Mouse (Mus musculus) embryonic facial prominence, embryonic 10.5 days (tissue): ENCODE data around the gene Wfdc15a. TPM values are rescaled to one million over a fixed set of nuclear protein-coding genes. Genes with fewer than 3 reads are reported as not detected.
"Not testable (repeated sequence)": the region's sequence is repeated elsewhere in the genome, so short reads cannot be mapped to it uniquely, and the experiment has no call there.

ENCODE experiments used
- DNase-seq: peaks from one replicate; pipeline ENCODE4 v3.0.0-alpha.2; 2017; ENCODE audit warnings: low spot score
- H3K27ac ChIP-seq: fragments of 300-500 bp; sonication (generic); replicated peaks from 2 replicates; pipeline ENCODE4 v1.5.1; 2016; ENCODE audit warnings: mild to moderate bottlenecking
- H3K27me3 ChIP-seq: fragments of 300-500 bp; sonication (generic); replicated peaks from 2 replicates; pipeline ENCODE4 v1.6.1; 2016; ENCODE audit warnings: low read depth, mild to moderate bottlenecking; ENCODE audit not compliant: poor library complexity, severe bottlenecking
- H3K36me3 ChIP-seq: fragments of 300-500 bp; sonication (generic); replicated peaks from 2 replicates; pipeline ENCODE4 v1.6.1; 2016; ENCODE audit warnings: mild to moderate bottlenecking, moderate library complexity
- H3K4me1 ChIP-seq: fragments of 300-500 bp; sonication (generic); 2 replicates; pipeline ENCODE4 v1.6.1; 2016
- H3K4me3 ChIP-seq: fragments of 300-500 bp; sonication (generic); 2 replicates; pipeline ENCODE4 v1.5.1; 2016; ENCODE audit warnings: mild to moderate bottlenecking, moderate library complexity
- H3K9me3 ChIP-seq: fragments of 300-500 bp; sonication (generic); 2 replicates; pipeline ENCODE4 v1.6.1; 2016; ENCODE audit warnings: mild to moderate bottlenecking
- WGBS: fragments of 180-500 bp; shearing (Covaris S2); methylation state at CpG from one replicate; pipeline ENCODE4 v1.1.7; 2016; 5-methylcytosine and 5-hydroxymethylcytosine counted together
- polyA plus RNA-seq: library from polyadenylated mRNA; unstranded; fragments of >200 nt; fragmentation: Nextera tagmentation; extraction: Ambion mirVana; gene quantifications from 2 replicates; pipeline ENCODE4 v1.2.1, GENCODE M21; 2016

Gene Wfdc15a
- not detected in 2 replicates for polyA plus RNA-seq

DNA sequence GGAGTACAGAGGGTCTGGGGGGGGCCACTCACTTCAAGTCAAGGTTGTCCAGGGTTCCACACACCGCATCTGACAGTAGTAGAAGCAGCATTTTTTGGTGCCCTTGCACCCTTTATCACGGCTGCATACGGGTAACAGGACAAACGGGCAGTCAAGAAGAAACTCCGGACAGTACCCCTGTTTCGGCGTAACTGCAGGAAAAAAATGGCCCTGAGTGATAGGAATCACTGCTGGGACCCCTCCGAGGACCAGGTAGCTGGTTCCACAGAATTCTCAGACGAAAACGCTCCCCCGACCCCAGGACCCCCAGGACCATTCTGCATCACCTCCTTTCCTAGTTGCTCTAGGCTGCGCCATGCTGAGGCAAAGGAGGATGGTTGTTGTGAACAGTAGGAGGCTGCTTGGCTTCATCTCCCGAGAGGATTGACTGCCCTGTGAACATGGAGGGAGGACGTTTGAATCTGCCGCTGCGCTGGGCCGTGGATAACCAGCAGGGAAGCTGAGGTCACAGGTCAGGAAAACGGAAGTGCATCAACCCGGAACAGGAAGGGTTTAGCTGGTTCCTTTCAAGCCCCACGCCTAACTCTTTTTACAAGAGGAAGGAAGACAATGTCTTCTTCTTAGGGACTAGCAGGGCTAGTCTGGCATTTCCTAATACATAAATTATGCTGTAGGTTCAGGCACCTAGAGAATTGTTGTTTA lies at the start of gene Wfdc15a:
Gene Wfdc15a (minus strand): TSS at position 505 of the 702 bp plus-strand sequence.
- H3K4me1 ChIP-seq, result no peaks in the 10 kb centered on the region
- DNase-seq, result no peak
- H3K27me3 ChIP-seq, result no peaks in the 10 kb centered on the region
- H3K27ac ChIP-seq, result no peak within 1 kb of the TSS
- H3K36me3 ChIP-seq, result no peaks in the 10 kb centered on the region
- no peak within 1 kb of the TSS for H3K4me3 ChIP-seq
- 75% methylated on average over 20 of the region's 20 CpGs for WGBS
- no peaks in the 10 kb centered on the region for H3K9me3 ChIP-seq

- no peak for DNase-seq
- 0 out of 2 replicates have a peak, but pooled peaks cover 2% of the 10 kb centered on the region for H3K9me3 ChIP-seq
- H3K27ac ChIP-seq, result no peak within 1 kb of the TSS
- 85% methylated on average over 3 of the region's 3 CpGs for WGBS
- H3K4me3 ChIP-seq, result no peak within 1 kb of the TSS
- no peaks in the 10 kb centered on the region for H3K36me3 ChIP-seq
- no peaks in the 10 kb centered on the region for H3K27me3 ChIP-seq
- no peaks in the 10 kb centered on the region for H3K4me1 ChIP-seq
Measured at GRCm38 (mm10) chr2:164238366-164238765, 38.4 kb upstream of the Wfdc15a start, which contains the start of gene Svs2. Gene Svs2, minus strand, starts transcription at chr2:164238466.

DNA sequence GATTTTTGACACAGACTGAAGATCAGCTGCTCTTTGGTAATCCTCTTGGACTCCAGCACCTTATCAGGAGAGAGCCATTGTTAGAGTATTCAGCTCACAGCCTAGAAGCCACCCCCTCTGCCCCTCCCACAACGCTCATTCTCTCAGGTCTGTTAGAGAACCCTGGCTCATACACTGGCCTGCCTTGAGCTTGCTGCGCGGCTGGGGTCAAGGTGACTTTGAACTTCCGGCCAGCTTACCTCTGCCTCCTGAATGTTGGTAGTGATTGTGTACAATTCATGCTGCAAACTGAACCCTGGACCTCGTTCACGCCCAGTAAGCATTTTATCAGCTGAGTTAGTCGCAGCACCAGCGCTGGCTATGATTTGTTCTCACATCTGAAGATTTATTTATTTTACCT lies 32.7 kb upstream of the Wfdc15a start:
- no peak overlapping the region for H3K4me3 ChIP-seq
- no peaks in the 10 kb centered on the region for H3K27me3 ChIP-seq
- H3K9me3 ChIP-seq, result no peaks in the 10 kb centered on the region
- H3K4me1 ChIP-seq, result no peaks in the 10 kb centered on the region
- WGBS, result 92% methylated on average over 8 of the region's 8 CpGs
- no peaks in the 10 kb centered on the region for H3K36me3 ChIP-seq
- no peak overlapping the region for H3K27ac ChIP-seq
- DNase-seq, result no peak

GRCm38 (mm10) chr2:164228361-164229070 lies 28.6 kb upstream of the Wfdc15a start:
- DNase-seq, result no peak
- Histone ChIP-seq H3K27me3 (no peaks in the 10 kb centered on the region), H3K27ac (no peak overlapping the region), H3K36me3 (no peaks in the 10 kb centered on the region), H3K4me3 (no peak overlapping the region), H3K9me3 (no peaks in the 10 kb centered on the region), H3K4me1 (no peaks in the 10 kb centered on the region)
- WGBS, result 84% methylated on average over 8 of the region's 8 CpGs

- Histone ChIP-seq H3K27me3 (no peaks in the 10 kb centered on the region), H3K9me3 (no peaks in the 10 kb centered on the region), H3K27ac (no peak within 1 kb of the TSS), H3K4me1 (no peaks in the 10 kb centered on the region), H3K36me3 (no peaks in the 10 kb centered on the region), H3K4me3 (no peak within 1 kb of the TSS)
- DNase-seq, result no peak
- 82% methylated on average over 11 of the region's 11 CpGs for WGBS
Measured at GRCm38 (mm10) chr2:164221522-164221921, 21.6 kb upstream of the Wfdc15a start, which contains the start of gene Wfdc15b. Gene Wfdc15b, minus strand, starts transcription at chr2:164221660.

- no peaks in the 10 kb centered on the region for H3K9me3 ChIP-seq
- no peak overlapping the region for H3K4me3 ChIP-seq
- DNase-seq, result no peak
- 88% methylated on average over 9 of the region's 9 CpGs for WGBS
- no peak overlapping the region for H3K27ac ChIP-seq
- H3K4me1 ChIP-seq, result no peaks in the 10 kb centered on the region
- no peaks in the 10 kb centered on the region for H3K36me3 ChIP-seq
- H3K27me3 ChIP-seq, result no peaks in the 10 kb centered on the region
Measured at GRCm38 (mm10) chr2:164219295-164219694, 19.4 kb upstream of the Wfdc15a start.

GRCm38 (mm10) chr2:164212711-164213110 lies 12.8 kb upstream of the Wfdc15a start:
- Histone ChIP-seq H3K36me3 (no peaks in the 10 kb centered on the region), H3K27me3 (no peaks in the 10 kb centered on the region), H3K9me3 (no peaks in the 10 kb centered on the region), H3K27ac (no peak overlapping the region), H3K4me3 (no peak overlapping the region), H3K4me1 (no peaks in the 10 kb centered on the region)
- no peak for DNase-seq
- WGBS, result 86% methylated on average over 5 of the region's 5 CpGs

GRCm38 (mm10) chr2:164210892-164211291 lies 11.0 kb upstream of the Wfdc15a start:
- DNase-seq, result no peak
- 89% methylated on average over 4 of the region's 4 CpGs for WGBS

DNA sequence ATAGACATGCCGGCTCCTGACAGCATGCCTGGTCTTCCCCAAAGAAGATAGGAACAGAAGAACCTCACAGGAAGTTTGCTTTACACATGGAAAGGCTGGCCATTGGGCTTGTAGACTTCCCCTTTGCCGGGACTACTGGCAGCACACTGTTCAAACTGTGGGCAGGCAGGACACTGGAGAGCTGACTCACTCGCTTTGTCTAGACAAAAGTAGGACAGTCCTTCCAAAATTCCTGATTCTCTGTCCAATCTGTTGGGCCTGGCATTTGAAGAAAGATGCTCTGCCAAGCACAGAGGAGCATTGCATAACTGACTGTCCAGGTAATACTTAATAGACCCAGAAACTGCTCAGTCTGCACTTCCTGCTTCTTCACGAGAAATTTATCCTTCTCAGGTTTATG lies 6.7 kb upstream of the Wfdc15a start:
- no peaks in the 10 kb centered on the region for H3K4me1 ChIP-seq
- no peaks in the 10 kb centered on the region for H3K27me3 ChIP-seq
- no peaks in the 10 kb centered on the region for H3K9me3 ChIP-seq
- DNase-seq, result no peak
- H3K4me3 ChIP-seq, result no peak overlapping the region
- H3K36me3 ChIP-seq, result no peaks in the 10 kb centered on the region
- H3K27ac ChIP-seq, result no peak overlapping the region
- WGBS, result 79% methylated on average over 4 of the region's 4 CpGs

More at GRCm38 (mm10) chr2:164210892-164211291, 11.0 kb upstream of the Wfdc15a start:
- H3K4me3 ChIP-seq, result no peak overlapping the region
- no peaks in the 10 kb centered on the region for H3K27me3 ChIP-seq
- H3K9me3 ChIP-seq, result no peaks in the 10 kb centered on the region
- no peaks in the 10 kb centered on the region for H3K4me1 ChIP-seq
- no peak overlapping the region for H3K27ac ChIP-seq
- H3K36me3 ChIP-seq, result no peaks in the 10 kb centered on the region

GRCm38 (mm10) chr2:164206011-164206410 lies 6.1 kb upstream of the Wfdc15a start:
- H3K27ac ChIP-seq, DNase-seq, H3K27me3 ChIP-seq, H3K36me3 ChIP-seq, H3K4me3 ChIP-seq, H3K9me3 ChIP-seq, H3K4me1 ChIP-seq: not testable (repeated sequence)
- WGBS, result 90% methylated on average over 10 of the region's 10 CpGs

DNA sequence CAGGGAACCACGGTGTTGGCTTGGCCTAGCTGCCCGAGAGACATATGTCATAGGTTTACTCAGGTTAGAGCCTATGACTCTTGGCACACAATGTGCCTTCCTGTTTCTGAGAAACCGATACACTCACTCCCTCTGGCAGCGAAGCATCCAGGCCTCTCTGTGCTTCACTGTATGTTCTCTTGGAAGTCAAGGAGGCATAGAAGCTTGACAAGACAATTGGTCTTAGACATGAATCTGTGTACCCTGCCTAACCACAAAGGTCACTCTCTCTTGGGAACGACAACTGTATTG lies 3.3 kb downstream of the Wfdc15a start:
- DNase-seq, result no peak
- Histone ChIP-seq H3K36me3 (no peaks in the 10 kb centered on the region), H3K27ac (no peak overlapping the region), H3K27me3 (no peaks in the 10 kb centered on the region), H3K4me1 (no peaks in the 10 kb centered on the region), H3K4me3 (no peak overlapping the region), H3K9me3 (no peaks in the 10 kb centered on the region)
- 83% methylated on average over 5 of the region's 5 CpGs for WGBS

DNA sequence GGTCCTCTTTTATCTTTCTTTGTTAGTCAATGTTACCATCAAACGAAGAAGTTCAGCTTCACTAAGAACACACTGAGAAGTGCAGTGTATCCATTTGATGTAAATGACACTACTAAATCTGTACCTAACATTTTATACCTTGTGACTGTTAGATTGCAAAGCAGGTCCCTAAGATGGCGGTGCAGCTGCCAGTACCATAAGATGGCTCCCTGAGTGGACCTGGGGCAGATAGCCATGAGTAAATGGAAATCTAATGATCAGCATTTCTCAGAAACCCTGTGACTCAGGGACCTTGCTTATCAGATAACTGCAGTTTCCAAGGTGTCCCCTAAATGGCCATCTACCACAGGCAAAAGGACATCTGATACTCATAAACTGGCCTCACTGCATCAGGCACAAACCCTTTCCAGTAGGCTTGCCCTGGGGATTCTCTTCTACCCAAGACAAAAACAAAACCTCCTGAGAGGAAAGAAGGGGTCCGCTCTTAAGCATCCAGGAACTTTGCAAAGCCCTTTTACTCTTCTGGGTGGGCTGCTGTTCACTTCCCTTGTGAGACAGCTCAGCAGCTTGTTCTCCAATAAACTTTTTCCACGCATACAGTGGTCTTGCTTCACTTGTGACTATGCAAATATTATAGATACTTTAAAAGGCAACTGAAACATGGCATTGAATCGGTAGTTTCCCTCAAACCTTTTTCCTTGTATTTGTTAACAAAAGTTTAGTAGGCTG lies 3.8 kb downstream of the Wfdc15a start:
- Histone ChIP-seq H3K4me1 (no peaks in the 10 kb centered on the region), H3K27ac (no peak overlapping the region), H3K4me3 (no peak overlapping the region), H3K36me3 (no peaks in the 10 kb centered on the region), H3K9me3 (no peaks in the 10 kb centered on the region), H3K27me3 (no peaks in the 10 kb centered on the region)
- 87% methylated on average over 5 of the region's 5 CpGs for WGBS
- no peak for DNase-seq
